Mouse (Mus musculus) olfactory bulb, adult 2 months (tissue): ENCODE results near the gene Gsdma3.

Source experiments
- CTCF ChIP-seq: fragments of 200-500 bp; IDR thresholded peaks from 2 replicates; pipeline ENCODE4 v1.5.1; 2012; ENCODE audit warnings: low read depth, mild to moderate bottlenecking, low read length, moderate library complexity; ENCODE audit not compliant: insufficient read depth
- POLR2A ChIP-seq: fragments of 200-500 bp; IDR thresholded peaks from 2 replicates; pipeline ENCODE4 v1.6.1; 2012; ENCODE audit warnings: mild to moderate bottlenecking, low read depth, low read length, moderate library complexity; ENCODE audit not compliant: insufficient read depth

DNA sequence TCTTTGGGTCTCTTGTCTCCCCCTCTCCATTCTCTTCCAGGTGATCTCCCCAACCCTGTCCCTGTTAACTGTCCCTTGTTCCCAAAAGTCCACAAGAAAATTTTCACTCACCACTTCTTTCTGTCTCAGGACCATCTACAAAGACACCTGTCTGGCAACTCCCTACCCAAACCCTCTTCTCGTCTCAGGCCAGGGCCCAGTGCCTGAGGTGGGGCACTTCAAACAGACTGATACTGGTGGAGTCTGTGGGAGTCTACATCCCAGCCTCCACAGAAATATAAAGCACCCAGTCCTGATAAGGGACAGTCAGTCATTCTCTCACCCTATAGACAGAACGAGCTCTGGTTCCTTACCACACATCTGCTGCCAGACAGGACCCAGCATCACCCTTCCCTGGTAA, 20.3 kb downstream of the Gsdma3 start, which contains the start of gene Gsdma2:
- TF ChIP-seq POLR2A (no peak), CTCF (no peak)
